Mouse (Mus musculus): ENCODE measurements at regions not wholly inside any gene's neighbourhood (a gene's known extent, or its start where the extent isn't known, plus 50 kb on each side); places are given as distances from the start of the nearest gene placed in this dataset.

- DNase-seq = no peak
- intact Hi-C loops (cut with DNase I) = no loop called here
These were observed 247.3 kb upstream of the Gadl1 start for GRCm38 (mm10) chr9:115661834-115662425.

DNA sequence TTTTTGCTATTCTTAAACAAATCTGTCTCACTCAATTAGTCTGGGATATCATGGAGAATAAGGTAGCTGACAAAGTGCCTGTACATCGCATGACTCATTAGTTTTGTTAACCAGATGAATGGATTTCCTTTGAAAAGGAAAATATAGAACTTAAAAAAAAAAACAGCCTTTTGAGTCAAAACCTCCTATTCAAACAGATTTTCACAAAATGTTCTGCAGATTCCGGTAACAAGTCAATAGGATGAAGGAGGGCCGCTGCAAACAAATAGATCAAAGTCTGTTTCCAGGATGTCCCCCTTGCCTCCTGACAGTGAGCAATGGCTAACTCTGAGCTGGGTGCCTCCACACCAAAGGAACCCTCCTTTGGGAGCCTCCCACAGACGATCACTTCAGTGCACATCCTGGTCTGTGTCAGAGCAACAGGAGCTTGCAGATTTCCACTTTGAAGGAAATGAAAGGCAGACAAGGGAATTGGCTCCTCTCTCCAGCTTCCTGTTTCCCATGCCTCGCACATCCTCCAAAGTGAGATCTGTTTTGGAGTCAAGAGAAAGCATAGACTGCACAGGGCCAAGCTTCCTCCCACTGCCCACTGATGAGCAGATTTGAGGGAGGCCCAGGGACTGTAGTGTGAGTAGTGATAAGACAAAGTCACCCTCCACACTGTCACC is 243.8 kb upstream of the Gadl1 start:
- intact Hi-C loops (cut with DNase I) = no loop called here
- no peak for DNase-seq

GRCm38 (mm10) chr9:115666530-115666929 is 242.7 kb upstream of the Gadl1 start:
- intact Hi-C loops (cut with DNase I) = no loop called here
- DNase-seq = no peak

DNA sequence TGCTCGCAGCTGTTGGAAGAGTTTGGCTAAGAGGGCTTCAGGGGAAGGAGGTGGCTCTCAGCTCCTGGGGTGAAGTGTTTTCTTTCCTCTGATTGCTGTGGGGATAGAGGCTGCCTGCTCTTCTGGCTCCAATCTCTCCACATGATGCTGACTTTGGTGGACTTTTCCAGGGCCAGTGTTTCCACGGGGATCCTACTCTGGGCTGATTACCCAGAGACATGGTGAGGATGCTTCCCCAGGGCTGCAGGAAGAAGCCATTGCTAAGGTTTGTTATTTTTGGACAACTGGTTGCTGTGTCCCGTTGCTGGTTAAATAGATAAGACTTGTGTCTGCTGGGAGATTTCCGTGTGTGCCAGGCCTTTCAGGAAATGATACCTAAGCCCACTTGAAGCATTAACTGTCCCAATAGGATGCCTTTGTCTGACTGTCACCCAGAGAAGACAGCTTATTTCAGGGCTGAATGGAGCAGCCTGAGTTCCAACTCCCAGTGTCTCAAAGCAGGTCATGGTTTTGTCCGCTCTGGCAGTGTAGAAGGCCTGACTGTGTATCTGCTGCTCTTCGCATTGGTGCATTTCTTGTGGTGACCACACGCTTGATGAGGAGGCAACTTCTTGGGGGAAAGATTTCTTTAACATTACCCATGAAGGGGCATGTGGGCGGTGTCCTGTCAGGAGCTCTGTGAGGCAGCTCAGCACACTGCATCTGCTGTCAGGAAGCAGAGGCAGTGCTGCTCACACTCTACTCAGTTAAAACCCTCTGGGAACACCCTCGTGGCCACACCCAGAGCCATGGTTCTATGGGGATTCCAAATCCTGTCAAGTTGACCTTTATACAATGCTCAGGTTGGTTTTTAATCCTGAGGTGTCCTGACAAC is 228.3 kb upstream of the Gadl1 start:
- DNase-seq = no peak
- intact Hi-C loops (cut with DNase I) = no loop called here

GRCm38 (mm10) chr9:115681841-115682240 is 227.4 kb upstream of the Gadl1 start:
- intact Hi-C loops (cut with DNase I) = no loop called here

DNA sequence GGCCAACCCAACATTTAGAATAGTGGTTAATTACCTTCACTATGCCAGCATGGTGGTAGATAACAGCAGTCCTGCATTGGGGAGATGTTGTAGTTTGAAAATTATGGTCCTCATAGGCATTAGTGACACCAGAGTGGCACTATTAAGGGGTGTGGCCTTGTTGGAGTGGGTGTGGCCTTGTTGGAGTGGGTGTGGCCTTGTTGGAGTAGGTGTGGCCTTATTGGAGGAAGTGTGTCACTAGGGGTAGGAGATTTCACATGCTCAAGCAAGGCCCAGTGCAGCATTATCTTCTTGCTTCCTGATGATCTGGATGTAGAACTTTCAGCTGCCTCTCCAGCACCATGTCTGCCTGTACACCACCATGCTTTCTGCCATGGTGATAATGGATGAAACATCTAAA is 225.3 kb upstream of the Gadl1 start:
- intact Hi-C loops (cut with DNase I) = no loop called here
- no peak for DNase-seq

More at GRCm38 (mm10) chr9:115681841-115682240, 227.4 kb upstream of the Gadl1 start:
- no peak for DNase-seq

- DNase-seq = no peak
- intact Hi-C loops (cut with DNase I) = no loop called here
These were observed 222.7 kb upstream of the Gadl1 start for GRCm38 (mm10) chr9:115686605-115687004.

DNA sequence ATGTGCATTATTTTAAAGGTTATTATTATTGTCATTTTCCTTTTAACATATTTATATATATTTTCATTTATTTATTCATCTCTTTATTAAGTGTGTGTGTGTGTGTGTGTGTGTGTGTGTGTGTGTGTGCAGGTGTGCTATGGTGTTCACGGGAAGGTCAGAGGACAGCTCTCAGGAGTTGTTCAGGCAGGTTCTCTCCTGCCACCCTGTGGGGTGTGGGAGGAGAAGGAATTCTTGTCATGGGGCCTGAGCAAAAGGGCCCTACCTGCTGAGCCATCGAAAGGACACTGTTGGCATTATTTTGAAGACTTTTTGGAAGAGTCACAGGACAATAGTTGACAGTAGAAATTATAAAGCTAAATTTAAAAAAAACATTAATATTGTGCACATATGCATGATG is 216.4 kb upstream of the Gadl1 start:
- intact Hi-C loops (cut with DNase I) = no loop called here
- no peak for DNase-seq

DNA sequence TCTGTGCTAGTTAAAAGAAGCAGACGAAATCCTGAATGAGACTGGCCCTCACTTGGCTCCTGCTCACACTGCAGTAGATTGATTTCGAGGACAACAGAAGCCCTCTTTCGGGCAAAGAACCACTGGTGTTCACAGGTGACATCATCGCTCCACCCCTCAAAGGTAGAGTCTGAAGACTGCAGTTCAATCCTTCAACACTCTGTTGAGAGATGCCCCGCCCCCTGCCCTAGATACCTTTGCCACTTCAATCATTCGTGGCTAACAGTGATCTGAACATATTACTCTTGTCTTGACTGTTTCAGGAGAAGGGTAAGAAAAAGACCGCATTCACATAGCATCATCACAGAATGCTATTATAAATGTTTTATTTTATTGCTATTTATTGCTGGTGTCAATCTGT is 205.5 kb upstream of the Gadl1 start:
- intact Hi-C loops (cut with DNase I) = no loop called here
- DNase-seq = no peak

DNA sequence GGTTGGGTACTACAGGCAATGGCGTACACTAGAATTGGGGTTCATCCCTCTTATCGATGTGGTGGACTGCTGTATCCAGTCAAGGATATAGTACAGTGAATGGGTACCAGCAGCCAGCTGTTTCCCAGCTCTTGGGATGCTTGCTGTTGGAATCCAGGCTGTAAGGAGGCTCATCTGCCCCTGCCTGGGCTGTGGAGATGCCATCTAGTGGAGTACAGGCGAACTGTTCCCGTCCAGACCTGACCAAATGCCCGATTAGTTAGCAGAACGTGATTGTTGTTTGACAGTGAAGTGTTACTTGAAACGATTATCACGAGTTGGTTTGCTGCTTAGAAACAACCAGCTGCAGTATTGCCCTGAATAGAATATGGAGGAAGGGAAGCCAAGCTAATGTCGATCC is 205.0 kb upstream of the Gadl1 start:
- DNase-seq = peak; percentile 55
- intact Hi-C loops (cut with DNase I) = no loop called here

- no peak for DNase-seq
- intact Hi-C loops (cut with DNase I) = no loop called here
These were observed 203.5 kb upstream of the Gadl1 start for GRCm38 (mm10) chr9:115705761-115706160.

- peak; percentile 54 for DNase-seq
- intact Hi-C loops (cut with DNase I) = no loop called here
These were observed 200.9 kb upstream of the Gadl1 start for GRCm38 (mm10) chr9:115708199-115708934.

DNA sequence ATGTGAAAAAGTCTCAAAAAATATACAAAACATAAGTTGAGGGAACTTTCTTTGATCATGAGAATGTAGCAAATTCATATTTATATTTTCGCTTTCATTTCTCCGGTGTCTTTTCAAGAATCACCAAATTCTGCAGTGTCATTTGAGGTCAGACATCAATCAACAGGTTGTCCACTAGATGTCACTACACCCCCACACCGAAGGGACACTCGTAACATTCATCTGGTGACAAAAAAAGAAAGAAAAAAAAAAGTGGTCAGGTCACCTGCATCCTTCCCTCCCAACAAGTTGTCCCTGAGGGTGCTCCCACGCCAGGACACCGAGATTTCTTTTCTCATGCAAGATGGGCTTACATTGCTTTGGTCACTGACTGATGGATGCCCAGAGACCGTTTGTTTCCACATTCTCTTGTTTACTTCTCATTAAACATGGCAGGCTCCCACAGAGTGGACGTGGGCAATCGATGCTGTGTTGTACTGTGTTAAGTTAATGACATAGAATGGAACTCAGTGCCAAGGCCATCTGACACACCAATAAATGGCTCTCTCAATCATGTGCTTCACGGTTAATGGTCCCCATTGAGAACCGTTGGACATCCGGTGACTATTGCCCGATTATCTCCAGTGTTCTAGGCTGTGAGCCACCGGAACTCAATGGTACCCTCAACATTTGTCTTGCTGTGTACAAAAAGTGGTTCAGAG is 199.1 kb upstream of the Gadl1 start:
- intact Hi-C loops (cut with DNase I) = loop anchor here (10.0 kb wide), 1 partner anchor 335 kb away; no protein-coding TSS in a partner anchor

GRCm38 (mm10) chr9:115720306-115720705 is 188.9 kb upstream of the Gadl1 start:
- intact Hi-C loops (cut with DNase I) = no loop called here
- DNase-seq = no peak

More for the DNA sequence above, 199.1 kb upstream of the Gadl1 start:
- DNase-seq = peak; percentile 48

- intact Hi-C loops (cut with DNase I) = no loop called here
- no peak for DNase-seq
These were observed 188.4 kb upstream of the Gadl1 start for GRCm38 (mm10) chr9:115720841-115721240.

GRCm38 (mm10) chr9:115724063-115724462 is 185.2 kb upstream of the Gadl1 start:
- intact Hi-C loops (cut with DNase I) = no loop called here
- DNase-seq = no peak

GRCm38 (mm10) chr9:115727361-115727760 is 181.9 kb upstream of the Gadl1 start:
- intact Hi-C loops (cut with DNase I) = no loop called here
- DNase-seq = peak; percentile 61

DNA sequence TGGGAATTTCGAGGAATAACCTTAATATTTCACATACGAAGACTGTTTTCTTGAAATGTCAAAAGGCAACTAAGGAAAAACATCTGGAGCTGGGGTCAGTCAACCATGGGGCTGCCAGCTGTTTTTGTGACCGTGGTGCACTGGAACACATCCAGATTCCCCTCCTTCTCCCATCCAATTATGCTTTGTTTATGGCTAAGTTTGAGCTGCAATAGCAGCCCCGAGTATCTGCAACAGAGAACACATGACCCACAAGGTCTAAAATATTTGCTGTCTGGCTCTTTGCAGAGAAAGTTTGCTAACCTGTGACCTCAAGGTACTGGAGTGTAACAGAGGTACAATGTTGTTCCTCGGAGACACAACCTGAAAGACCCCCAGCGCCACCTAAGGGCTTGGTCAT is 177.7 kb upstream of the Gadl1 start:
- no peak for DNase-seq
- intact Hi-C loops (cut with DNase I) = no loop called here

DNA sequence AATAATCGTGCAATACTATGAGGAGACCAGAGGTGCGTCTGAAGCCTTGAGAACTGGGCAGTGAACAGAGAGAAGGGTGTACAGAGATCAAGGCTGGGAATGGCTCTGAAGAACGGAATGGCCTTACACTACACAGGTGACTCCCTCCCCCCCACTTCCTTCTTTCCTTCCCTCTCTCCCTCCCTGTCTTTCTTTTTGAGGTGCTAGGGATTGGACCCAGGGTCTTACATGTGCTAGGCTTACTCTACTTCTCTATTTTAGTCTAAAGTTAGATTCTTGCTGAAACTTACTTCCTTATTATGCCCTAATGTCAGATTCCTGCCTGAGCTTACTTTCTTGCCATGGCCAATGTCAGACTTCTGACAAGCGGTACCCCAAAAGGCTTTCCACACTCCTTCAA is 176.2 kb upstream of the Gadl1 start:
- intact Hi-C loops (cut with DNase I) = no loop called here
- no peak for DNase-seq

DNA sequence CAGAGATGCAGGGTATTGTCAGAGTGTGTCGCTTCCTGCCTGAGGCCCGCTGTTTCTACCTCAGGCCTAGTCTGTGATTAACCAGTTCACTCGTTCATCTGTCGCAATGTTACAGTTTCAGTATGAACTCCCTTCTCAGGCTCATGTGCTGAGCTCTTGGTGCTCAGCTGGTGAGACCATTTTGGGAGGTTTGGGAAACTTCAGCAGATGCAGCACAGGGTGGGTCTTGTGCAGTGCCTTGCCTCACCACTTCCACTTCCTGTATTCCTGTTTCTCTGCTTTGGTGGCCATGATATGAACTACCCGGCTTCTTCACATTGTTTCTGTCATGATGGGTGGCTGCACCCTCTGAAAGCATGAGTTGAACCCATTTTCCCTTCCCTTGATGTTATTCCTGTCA is 169.3 kb upstream of the Gadl1 start:
- intact Hi-C loops (cut with DNase I) = no loop called here
- no peak for DNase-seq

All from left cerebral cortex, postnatal 4 days (tissue).